Mouse (Mus musculus): ENCODE data around the gene Utf1. TPM values are rescaled to one million over a fixed set of nuclear protein-coding genes. Genes with fewer than 3 reads are reported as not detected.

Utf1 gene
- polyA plus RNA-seq, 1 experiment from 2014 or later, result not detected

GRCm38 (mm10) chr7:139949893-139950282 is 6.3 kb downstream of the Utf1 start:
- Histone ChIP-seq H3K27me3 (ENCODE audit: control insufficient read depth, insufficient read depth, low read length) (peaks cover 50% of the 10 kb centered on the region), H3K4me1 (ENCODE audit: control insufficient read depth, insufficient read depth, low read length) (peaks cover 12% of the 10 kb centered on the region), H3K36me3 (ENCODE audit: control insufficient read depth, insufficient read depth, low read length) (no peaks in the 10 kb centered on the region), H3K4me3 (ENCODE audit: low read depth, low read length) (peak overlapping the region; percentile 30), H3K9me3 (ENCODE audit: control insufficient read depth, low read length) (no peaks in the 10 kb centered on the region), H3K4me2 (peak overlapping the region; percentile 74), H3K9ac (ENCODE audit: low read length) (peak overlapping the region; percentile 41), H3K27ac (ENCODE audit: low read depth, low read length) (no peak overlapping the region)
- 0% methylated on average over 15 of the region's 15 CpGs for WGBS
- DNase-seq (ENCODE audit: low spot score, missing footprints) (peak; percentile 96), ATAC-seq (ENCODE audit: low FRiP score) (peak; percentile 74)

GRCm38 (mm10) chr7:139950283-139950971 is 6.8 kb downstream of the Utf1 start:
- Histone ChIP-seq H3K4me3 (ENCODE audit: low read depth, low read length) (peak overlapping the region; percentile 30), H3K27me3 (ENCODE audit: control insufficient read depth, insufficient read depth, low read length) (peaks cover 45% of the 10 kb centered on the region), H3K4me2 (peak overlapping the region; percentile 74), H3K9ac (ENCODE audit: low read length) (peak overlapping the region; percentile 41), H3K36me3 (ENCODE audit: control insufficient read depth, insufficient read depth, low read length) (no peaks in the 10 kb centered on the region), H3K27ac (ENCODE audit: low read depth, low read length) (no peak overlapping the region), H3K9me3 (ENCODE audit: control insufficient read depth, low read length) (no peaks in the 10 kb centered on the region), H3K4me1 (ENCODE audit: control insufficient read depth, insufficient read depth, low read length) (peaks cover 12% of the 10 kb centered on the region)
- ATAC-seq (ENCODE audit: low FRiP score) (peak; percentile 78), DNase-seq (ENCODE audit: low spot score, missing footprints) (peak; percentile 97)
- WGBS, result under 1% methylated on average over 33 of the region's 33 CpGs

DNA sequence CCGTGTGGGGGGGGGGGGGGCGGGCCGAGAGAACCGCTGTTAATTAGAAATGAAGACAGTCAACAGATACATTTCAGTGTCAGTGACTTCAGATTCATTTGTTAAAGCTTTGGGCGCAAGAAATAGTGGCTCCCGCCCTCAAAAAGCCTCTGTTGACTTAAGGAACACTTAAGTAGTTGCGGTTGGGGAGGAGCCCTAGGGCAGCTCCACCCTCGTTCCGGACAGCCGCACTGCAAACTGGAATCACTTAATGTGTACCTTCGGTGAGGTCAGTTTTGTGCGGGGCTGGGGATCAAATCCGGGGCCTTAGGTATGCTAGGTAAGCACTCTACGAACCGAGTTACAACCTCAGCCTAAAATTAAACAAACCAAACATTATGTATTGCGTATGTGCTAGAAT is 7.5 kb downstream of the Utf1 start:
- Histone ChIP-seq H3K4me3 (ENCODE audit: low read depth, low read length) (peak overlapping the region; percentile 30), H3K36me3 (ENCODE audit: control insufficient read depth, insufficient read depth, low read length) (no peaks in the 10 kb centered on the region), H3K27me3 (ENCODE audit: control insufficient read depth, insufficient read depth, low read length) (peaks cover 38% of the 10 kb centered on the region), H3K9me3 (ENCODE audit: control insufficient read depth, low read length) (no peaks in the 10 kb centered on the region), H3K4me2 (peak overlapping the region; percentile 74), H3K4me1 (ENCODE audit: control insufficient read depth, insufficient read depth, low read length) (peaks cover 12% of the 10 kb centered on the region), H3K9ac (ENCODE audit: low read length) (peak overlapping the region; percentile 41; the same call in 1 of the 2 replicates), H3K27ac (ENCODE audit: low read depth, low read length) (no peak overlapping the region)
- 4% methylated on average over 16 of the region's 16 CpGs for WGBS
- DNase-seq (ENCODE audit: low spot score, missing footprints), result no peak
- ATAC-seq (ENCODE audit: low FRiP score), result no peak

- WGBS, result 34% methylated on average over 6 of the region's 6 CpGs
- Histone ChIP-seq H3K27ac (ENCODE audit: low read depth, low read length) (no peak overlapping the region), H3K9ac (ENCODE audit: low read length) (no peak overlapping the region), H3K36me3 (ENCODE audit: control insufficient read depth, insufficient read depth, low read length) (no peaks in the 10 kb centered on the region), H3K27me3 (ENCODE audit: control insufficient read depth, insufficient read depth, low read length) (peaks cover 28% of the 10 kb centered on the region), H3K4me1 (ENCODE audit: control insufficient read depth, insufficient read depth, low read length) (peaks cover 12% of the 10 kb centered on the region), H3K4me3 (ENCODE audit: low read depth, low read length) (no peak overlapping the region), H3K4me2 (no peak overlapping the region), H3K9me3 (ENCODE audit: control insufficient read depth, low read length) (no peaks in the 10 kb centered on the region)
- ATAC-seq (ENCODE audit: low FRiP score), result no peak
- DNase-seq (ENCODE audit: low spot score, missing footprints), result peak; percentile 88
These were observed 8.5 kb downstream of the Utf1 start for GRCm38 (mm10) chr7:139951991-139952633.

GRCm38 (mm10) chr7:139955505-139955904 is 11.9 kb downstream of the Utf1 start:
- H3K4me3 ChIP-seq (ENCODE audit: low read depth, low read length), result no peak overlapping the region
- no peaks in the 10 kb centered on the region for H3K9me3 ChIP-seq (ENCODE audit: control insufficient read depth, low read length)
- no peak overlapping the region for H3K9ac ChIP-seq (ENCODE audit: low read length)
- ATAC-seq (ENCODE audit: low FRiP score), result no peak
- peaks cover 9% of the 10 kb centered on the region for H3K4me1 ChIP-seq (ENCODE audit: control insufficient read depth, insufficient read depth, low read length)
- H3K27me3 ChIP-seq (ENCODE audit: control insufficient read depth, insufficient read depth, low read length), result 0 out of 2 replicates have a peak, but pooled peaks cover 2% of the 10 kb centered on the region
- no peak overlapping the region for H3K4me2 ChIP-seq
- no peak for DNase-seq (ENCODE audit: low spot score, missing footprints)
- WGBS, result 72% methylated on average over 4 of the region's 4 CpGs
- H3K36me3 ChIP-seq (ENCODE audit: control insufficient read depth, insufficient read depth, low read length), result no peaks in the 10 kb centered on the region
- H3K27ac ChIP-seq (ENCODE audit: low read depth, low read length), result no peak overlapping the region

GRCm38 (mm10) chr7:139956658-139957057 is 13.1 kb downstream of the Utf1 start:
- H3K4me2 ChIP-seq, result no peak overlapping the region
- no peak overlapping the region for H3K9ac ChIP-seq (ENCODE audit: low read length)
- no peak overlapping the region for H3K27ac ChIP-seq (ENCODE audit: low read depth, low read length)
- H3K27me3 ChIP-seq (ENCODE audit: control insufficient read depth, insufficient read depth, low read length), result no peaks in the 10 kb centered on the region
- WGBS, result 83% methylated on average over 3 of the region's 3 CpGs
- DNase-seq (ENCODE audit: low spot score, missing footprints) (no peak), ATAC-seq (ENCODE audit: low FRiP score) (no peak)
- no peak overlapping the region for H3K4me3 ChIP-seq (ENCODE audit: low read depth, low read length)
- no peaks in the 10 kb centered on the region for H3K36me3 ChIP-seq (ENCODE audit: control insufficient read depth, insufficient read depth, low read length)
- no peaks in the 10 kb centered on the region for H3K9me3 ChIP-seq (ENCODE audit: control insufficient read depth, low read length)
- H3K4me1 ChIP-seq (ENCODE audit: control insufficient read depth, insufficient read depth, low read length), result peaks cover 4% of the 10 kb centered on the region; the same call in 1 of the 2 replicates

DNA sequence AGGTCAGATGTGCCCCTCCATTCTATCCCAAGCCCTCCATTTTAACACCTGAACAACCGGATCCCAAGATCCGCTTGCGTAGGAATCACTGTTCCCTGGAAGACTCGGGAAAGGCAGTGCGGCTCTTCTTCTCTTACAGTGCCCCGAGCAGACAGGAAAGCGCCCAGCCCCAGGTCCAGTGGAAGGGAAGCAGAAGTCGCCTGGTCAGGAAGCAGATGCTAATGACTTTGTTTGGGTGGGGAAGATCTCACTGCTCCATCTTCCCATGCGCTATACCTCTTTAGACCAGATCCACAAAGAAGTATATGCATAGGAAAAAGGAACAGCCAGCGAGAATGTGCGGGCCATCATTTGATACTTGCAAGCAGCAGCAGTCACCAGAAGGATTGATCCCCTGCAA is 13.8 kb downstream of the Utf1 start:
- DNase-seq (ENCODE audit: low spot score, missing footprints) (no peak), ATAC-seq (ENCODE audit: low FRiP score) (no peak)
- WGBS, result 63% methylated on average over 11 of the region's 11 CpGs
- Histone ChIP-seq H3K27me3 (ENCODE audit: control insufficient read depth, insufficient read depth, low read length) (no peaks in the 10 kb centered on the region), H3K4me3 (ENCODE audit: low read depth, low read length) (no peak overlapping the region), H3K27ac (ENCODE audit: low read depth, low read length) (no peak overlapping the region), H3K4me1 (ENCODE audit: control insufficient read depth, insufficient read depth, low read length) (no peaks in the 10 kb centered on the region), H3K9me3 (ENCODE audit: control insufficient read depth, low read length) (no peaks in the 10 kb centered on the region), H3K36me3 (ENCODE audit: control insufficient read depth, insufficient read depth, low read length) (no peaks in the 10 kb centered on the region), H3K9ac (ENCODE audit: low read length) (no peak overlapping the region), H3K4me2 (no peak overlapping the region)

- Histone ChIP-seq H3K36me3 (ENCODE audit: control insufficient read depth, insufficient read depth, low read length) (no peaks in the 10 kb centered on the region), H3K4me1 (ENCODE audit: control insufficient read depth, insufficient read depth, low read length) (no peaks in the 10 kb centered on the region), H3K27ac (ENCODE audit: low read depth, low read length) (no peak overlapping the region), H3K4me2 (no peak overlapping the region), H3K9me3 (ENCODE audit: control insufficient read depth, low read length) (no peaks in the 10 kb centered on the region), H3K9ac (ENCODE audit: low read length) (no peak overlapping the region), H3K4me3 (ENCODE audit: low read depth, low read length) (no peak overlapping the region), H3K27me3 (ENCODE audit: control insufficient read depth, insufficient read depth, low read length) (no peaks in the 10 kb centered on the region)
- ATAC-seq (ENCODE audit: low FRiP score), result no peak
- 43% methylated on average over 11 of the region's 11 CpGs for WGBS
- no peak for DNase-seq (ENCODE audit: low spot score, missing footprints)
These were observed 14.4 kb downstream of the Utf1 start for GRCm38 (mm10) chr7:139957958-139958357.

GRCm38 (mm10) chr7:139961141-139961540 is 17.6 kb downstream of the Utf1 start:
- Histone ChIP-seq H3K4me3 (ENCODE audit: low read depth, low read length) (no peak overlapping the region), H3K36me3 (ENCODE audit: control insufficient read depth, insufficient read depth, low read length) (no peaks in the 10 kb centered on the region), H3K4me2 (no peak overlapping the region), H3K9ac (ENCODE audit: low read length) (no peak overlapping the region), H3K27ac (ENCODE audit: low read depth, low read length) (no peak overlapping the region), H3K9me3 (ENCODE audit: control insufficient read depth, low read length) (no peaks in the 10 kb centered on the region), H3K27me3 (ENCODE audit: control insufficient read depth, insufficient read depth, low read length) (no peaks in the 10 kb centered on the region), H3K4me1 (ENCODE audit: control insufficient read depth, insufficient read depth, low read length) (no peaks in the 10 kb centered on the region)
- ATAC-seq (ENCODE audit: low FRiP score), result no peak
- DNase-seq (ENCODE audit: low spot score, missing footprints), result no peak
- WGBS, result 85% methylated on average over 10 of the region's 10 CpGs

Measured in midbrain, embryonic 11.5 days (tissue).